Mouse (Mus musculus) brain, embryonic 18.5 days (tissue): ENCODE measurements around the gene Wdr20.
"Not testable (repeated sequence)": the region's sequence is repeated elsewhere in the genome, so short reads cannot be mapped to it uniquely, and the experiment has no call there.

ENCODE experiments used
- DNase-seq: peaks from one replicate; pipeline ENCODE4 v3.0.0-alpha.2; 2012; ENCODE audit warnings: low read depth, low spot score

The Wdr20 gene

GRCm38 (mm10) chr12:110713784-110714183 lies 24.0 kb upstream of the Wdr20 start:
- no peak for DNase-seq

GRCm38 (mm10) chr12:110714215-110714614 lies 23.5 kb upstream of the Wdr20 start:
- no peak for DNase-seq

- DNase-seq = no peak
These were observed 21.7 kb upstream of the Wdr20 start for GRCm38 (mm10) chr12:110716004-110716403.

- no peak for DNase-seq
These were observed 12.7 kb upstream of the Wdr20 start for GRCm38 (mm10) chr12:110725051-110725450.

- no peak for DNase-seq
These were observed 12.3 kb upstream of the Wdr20 start for GRCm38 (mm10) chr12:110725489-110725888.

- no peak for DNase-seq
These were observed 11.3 kb upstream of the Wdr20 start for GRCm38 (mm10) chr12:110726428-110726827.

GRCm38 (mm10) chr12:110733254-110733653 lies 4.5 kb upstream of the Wdr20 start:
- DNase-seq = not testable (repeated sequence)

GRCm38 (mm10) chr12:110736641-110737040 lies 1.1 kb upstream of the Wdr20 start:
- DNase-seq = no peak

- DNase-seq = no peak
These were observed 596 bp downstream of the Wdr20 start for GRCm38 (mm10) chr12:110738158-110738921.

GRCm38 (mm10) chr12:110750770-110751439 lies 13.2 kb downstream of the Wdr20 start:
- DNase-seq = no peak

- no peak for DNase-seq
These were observed 15.0 kb downstream of the Wdr20 start for GRCm38 (mm10) chr12:110752703-110753102.

GRCm38 (mm10) chr12:110753976-110754375 lies 16.2 kb downstream of the Wdr20 start:
- no peak for DNase-seq

GRCm38 (mm10) chr12:110757161-110757560 lies 19.4 kb downstream of the Wdr20 start:
- no peak for DNase-seq

GRCm38 (mm10) chr12:110758932-110759331 lies 21.2 kb downstream of the Wdr20 start:
- no peak for DNase-seq

GRCm38 (mm10) chr12:110762321-110762720 lies 24.6 kb downstream of the Wdr20 start:
- DNase-seq = no peak

- DNase-seq = no peak
These were observed 26.8 kb downstream of the Wdr20 start for GRCm38 (mm10) chr12:110764531-110764930.

GRCm38 (mm10) chr12:110768562-110768961 lies 30.8 kb downstream of the Wdr20 start:
- no peak for DNase-seq

GRCm38 (mm10) chr12:110769660-110770297 lies 32.0 kb downstream of the Wdr20 start:
- DNase-seq = no peak

- no peak for DNase-seq
These were observed 32.9 kb downstream of the Wdr20 start for GRCm38 (mm10) chr12:110770479-110771247.

GRCm38 (mm10) chr12:110771961-110772360 lies 34.2 kb downstream of the Wdr20 start:
- DNase-seq = no peak

GRCm38 (mm10) chr12:110775628-110776426 lies 38.1 kb downstream of the Wdr20 start:
- DNase-seq = no peak
